Mouse (Mus musculus) kidney, embryonic 16.5 days (tissue): ENCODE data around the gene Klc1. TPM values are rescaled to one million over a fixed set of nuclear protein-coding genes. Genes with fewer than 3 reads are reported as not detected.
A peak's percentile ranks its signal among the peaks of the same experiment; 100 is the strongest.

Source experiments
- ATAC-seq: fragments of 200-750 bp; cut with Nextera tagmentation; 2 replicates; pipeline ENCODE4 v1.8.0; 2017; ENCODE audit warnings: moderate TSS enrichment; ENCODE audit not compliant: low FRiP score, low TSS enrichment
- H3K27ac ChIP-seq: fragments of 300-500 bp; sonication (generic); 2 replicates; pipeline ENCODE4 v1.5.1; 2014; ENCODE audit warnings: low read length
- H3K27me3 ChIP-seq: fragments of 300-500 bp; sonication (generic); 2 replicates; pipeline ENCODE4 v1.6.1; 2014; ENCODE audit warnings: low read length, control low read depth, mixed read lengths; ENCODE audit not compliant: insufficient read depth
- H3K36me3 ChIP-seq: fragments of 300-500 bp; sonication (generic); 2 replicates; pipeline ENCODE4 v1.6.1; 2014; ENCODE audit warnings: low read length, control low read depth, mixed read lengths; ENCODE audit not compliant: insufficient read depth
- H3K4me1 ChIP-seq: fragments of 300-500 bp; sonication (generic); 2 replicates; pipeline ENCODE4 v1.6.1; 2014; ENCODE audit warnings: low read length, control low read depth, mixed read lengths; ENCODE audit not compliant: insufficient read depth
- H3K4me2 ChIP-seq: fragments of 300-500 bp; sonication (generic); replicated peaks from 2 replicates; pipeline ENCODE4 v1.6.1; 2014; ENCODE audit warnings: low read depth, low read length
- H3K4me3 ChIP-seq: fragments of 300-500 bp; sonication (generic); 2 replicates; pipeline ENCODE4 v1.5.1; 2014; ENCODE audit warnings: mild to moderate bottlenecking, low read length
- H3K9ac ChIP-seq: fragments of 300-500 bp; sonication (generic); replicated peaks from 2 replicates; pipeline ENCODE4 v1.6.1; 2014; ENCODE audit warnings: low read length
- H3K9me3 ChIP-seq: fragments of 300-500 bp; sonication (generic); 2 replicates; pipeline ENCODE4 v1.6.1; 2016; ENCODE audit warnings: low read length, control low read depth
- WGBS: fragments of 180-500 bp; shearing (Covaris S2); extraction: QIAGEN DNeasy Blood & Tissue Kit; methylation state at CpG from one replicate; pipeline ENCODE4 v1.1.7; 2014; 5-methylcytosine and 5-hydroxymethylcytosine counted together
- polyA plus RNA-seq: library from polyadenylated mRNA; unstranded; fragments of >200 nt; fragmentation: Nextera tagmentation; extraction: Ambion mirVana; gene quantifications from 2 replicates; pipeline ENCODE4 v1.2.1, GENCODE M21; 2015

Gene Klc1
- polyA plus RNA-seq, 1 experiment from 2014 or later = 101 TPM

DNA sequence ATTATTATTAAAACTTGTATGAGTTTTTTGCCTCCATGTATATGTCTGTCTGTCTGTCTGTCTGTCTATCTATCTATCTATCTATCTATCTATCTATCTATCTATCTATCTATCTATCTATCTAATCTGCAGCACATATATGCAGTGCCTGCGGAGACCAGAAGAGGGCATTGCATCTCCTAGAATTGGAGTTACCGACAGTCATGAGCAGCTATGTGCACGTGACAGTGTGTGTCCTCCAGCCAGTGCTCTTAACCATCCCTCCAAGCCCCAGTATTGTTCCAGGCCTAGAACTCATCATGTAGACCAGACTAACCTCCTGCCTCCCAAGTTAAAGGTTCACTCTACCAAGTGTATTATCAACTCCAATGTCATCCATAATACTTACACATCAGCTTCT lies 19.9 kb upstream of the Klc1 start:
- no peak overlapping the region for H3K27ac ChIP-seq
- H3K4me2 ChIP-seq = no peak overlapping the region
- no peak overlapping the region for H3K9ac ChIP-seq
- H3K36me3 ChIP-seq = no peaks in the 10 kb centered on the region
- WGBS = 18% methylated on average over 3 of the region's 3 CpGs
- 0 out of 2 replicates have a peak, but pooled peaks cover 6% of the 10 kb centered on the region for H3K4me1 ChIP-seq
- ATAC-seq = 0 out of 2 replicates have a peak, but pooled peaks have one; percentile 43
- no peaks in the 10 kb centered on the region for H3K27me3 ChIP-seq
- H3K4me3 ChIP-seq = no peak overlapping the region
- H3K9me3 ChIP-seq = no peaks in the 10 kb centered on the region

DNA sequence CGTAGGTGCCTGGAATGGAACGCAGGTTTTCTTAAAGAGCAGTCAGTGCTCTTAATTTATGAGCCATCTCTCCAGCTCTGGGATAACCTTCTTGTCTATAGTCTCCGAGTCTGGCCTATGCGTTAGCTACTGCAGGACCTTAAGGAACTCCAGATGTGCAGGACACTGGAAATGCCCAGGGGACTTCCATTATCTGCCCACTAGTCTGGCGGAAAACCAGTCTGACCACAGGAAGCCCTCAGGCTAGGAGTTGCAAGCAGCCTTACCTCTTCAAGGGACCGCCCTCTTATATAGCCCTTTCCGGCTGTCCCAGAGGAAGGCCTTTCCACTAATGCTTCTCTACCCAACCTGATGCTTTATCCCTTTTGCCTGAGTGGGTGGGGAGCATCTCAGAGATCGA lies 17.3 kb upstream of the Klc1 start:
- no peak overlapping the region for H3K4me3 ChIP-seq
- no peaks in the 10 kb centered on the region for H3K36me3 ChIP-seq
- no peaks in the 10 kb centered on the region for H3K9me3 ChIP-seq
- no peak overlapping the region for H3K4me2 ChIP-seq
- WGBS = 62% methylated on average over 8 of the region's 8 CpGs
- H3K4me1 ChIP-seq = peaks cover 20% of the 10 kb centered on the region
- no peak for ATAC-seq
- H3K27ac ChIP-seq = no peak overlapping the region
- H3K27me3 ChIP-seq = no peaks in the 10 kb centered on the region
- no peak overlapping the region for H3K9ac ChIP-seq

DNA sequence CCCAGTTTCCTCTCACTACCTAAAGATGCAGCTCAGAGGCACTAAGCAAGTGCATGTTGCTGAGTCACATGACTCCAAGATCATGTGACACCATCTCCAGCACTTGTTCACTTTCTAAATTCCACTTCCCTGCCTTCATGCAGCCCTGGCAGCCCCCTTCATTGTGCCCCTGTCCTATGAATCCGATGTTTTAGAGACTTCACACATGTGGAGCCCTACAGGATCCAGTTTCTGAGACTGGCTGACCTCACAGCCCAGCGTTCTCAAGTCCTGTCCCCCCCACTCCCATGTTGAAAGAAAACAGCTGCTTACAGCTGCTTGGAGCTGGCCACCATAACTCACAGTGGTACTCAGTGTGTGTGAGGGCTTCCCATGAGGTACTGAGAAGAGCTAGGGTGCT lies 15.2 kb upstream of the Klc1 start:
- Histone ChIP-seq H3K4me2 (no peak overlapping the region), H3K27ac (peak overlapping the region; percentile 48), H3K4me1 (peaks cover 23% of the 10 kb centered on the region), H3K36me3 (no peaks in the 10 kb centered on the region), H3K27me3 (no peaks in the 10 kb centered on the region), H3K9ac (no peak overlapping the region), H3K4me3 (no peak overlapping the region), H3K9me3 (no peaks in the 10 kb centered on the region)
- WGBS = 24% methylated on average over 2 of the region's 2 CpGs
- ATAC-seq = peak; percentile 85

- Histone ChIP-seq H3K4me1 (peaks cover 23% of the 10 kb centered on the region), H3K4me2 (no peak overlapping the region), H3K27ac (peak overlapping the region; percentile 48), H3K36me3 (no peaks in the 10 kb centered on the region), H3K27me3 (no peaks in the 10 kb centered on the region), H3K4me3 (no peak overlapping the region), H3K9me3 (no peaks in the 10 kb centered on the region), H3K9ac (0 out of 2 replicates have a peak overlapping the region, but pooled peaks have one; percentile 13)
- ATAC-seq = no peak
- WGBS = 55% methylated on average over 11 of the region's 11 CpGs
Measured at GRCm38 (mm10) chr12:111743981-111744423, 14.6 kb upstream of the Klc1 start.

DNA sequence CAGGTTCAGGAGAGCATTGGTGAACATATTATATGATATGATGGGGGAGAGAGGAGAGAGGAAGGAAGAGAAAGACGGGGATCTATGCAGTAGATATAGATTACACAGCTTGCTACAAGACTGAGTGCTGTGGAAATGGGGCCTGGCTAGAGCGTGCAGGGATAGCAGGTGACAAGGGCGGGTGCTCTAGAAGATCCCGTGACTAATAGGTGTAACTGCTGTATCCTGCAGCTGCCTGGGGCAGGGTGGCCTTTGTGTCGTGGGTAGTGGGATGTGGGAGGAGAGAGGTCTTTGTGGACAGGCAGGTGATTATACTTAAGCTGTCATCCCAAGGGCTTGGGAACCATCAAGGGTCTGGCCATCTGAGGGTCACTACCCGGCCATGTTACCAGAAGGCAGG lies 13.4 kb upstream of the Klc1 start:
- ATAC-seq = no peak
- H3K9me3 ChIP-seq = no peaks in the 10 kb centered on the region
- no peak overlapping the region for H3K4me3 ChIP-seq
- no peaks in the 10 kb centered on the region for H3K36me3 ChIP-seq
- WGBS = 68% methylated on average over 6 of the region's 6 CpGs
- H3K27me3 ChIP-seq = no peaks in the 10 kb centered on the region
- H3K9ac ChIP-seq = no peak overlapping the region
- H3K27ac ChIP-seq = peak overlapping the region; percentile 68; the same call in 1 of the 2 replicates
- no peak overlapping the region for H3K4me2 ChIP-seq
- peaks cover 23% of the 10 kb centered on the region for H3K4me1 ChIP-seq

GRCm38 (mm10) chr12:111746091-111746490 lies 12.6 kb upstream of the Klc1 start:
- H3K27me3 ChIP-seq = no peaks in the 10 kb centered on the region
- peaks cover 23% of the 10 kb centered on the region for H3K4me1 ChIP-seq
- WGBS = 53% methylated on average over 5 of the region's 5 CpGs
- H3K36me3 ChIP-seq = no peaks in the 10 kb centered on the region
- H3K9me3 ChIP-seq = no peaks in the 10 kb centered on the region
- H3K27ac ChIP-seq = peak overlapping the region; percentile 70
- no peak overlapping the region; the same call in 1 of the 2 replicates for H3K4me2 ChIP-seq
- peak; percentile 88 for ATAC-seq
- H3K4me3 ChIP-seq = no peak overlapping the region
- peak overlapping the region; percentile 39 for H3K9ac ChIP-seq

GRCm38 (mm10) chr12:111747421-111747820 lies 11.2 kb upstream of the Klc1 start:
- no peak overlapping the region for H3K4me3 ChIP-seq
- peaks cover 23% of the 10 kb centered on the region for H3K4me1 ChIP-seq
- no peak for ATAC-seq
- H3K9ac ChIP-seq = no peak overlapping the region
- H3K4me2 ChIP-seq = no peak overlapping the region
- no peaks in the 10 kb centered on the region for H3K36me3 ChIP-seq
- no peak overlapping the region for H3K27ac ChIP-seq
- no peaks in the 10 kb centered on the region for H3K27me3 ChIP-seq
- H3K9me3 ChIP-seq = no peaks in the 10 kb centered on the region
- 79% methylated on average over 7 of the region's 7 CpGs for WGBS

GRCm38 (mm10) chr12:111750739-111751138 lies 7.9 kb upstream of the Klc1 start:
- WGBS = 89% methylated on average over 3 of the region's 3 CpGs
- H3K4me1 ChIP-seq = peaks cover 9% of the 10 kb centered on the region
- H3K9me3 ChIP-seq = no peaks in the 10 kb centered on the region
- no peaks in the 10 kb centered on the region for H3K36me3 ChIP-seq
- no peaks in the 10 kb centered on the region for H3K27me3 ChIP-seq
- no peak for ATAC-seq
- no peak overlapping the region for H3K4me3 ChIP-seq
- no peak overlapping the region for H3K9ac ChIP-seq
- no peak overlapping the region for H3K27ac ChIP-seq
- H3K4me2 ChIP-seq = no peak overlapping the region

- WGBS = 89% methylated on average over 6 of the region's 6 CpGs
- H3K9ac ChIP-seq = no peak overlapping the region
Measured at GRCm38 (mm10) chr12:111752491-111752890, 6.2 kb upstream of the Klc1 start.

DNA sequence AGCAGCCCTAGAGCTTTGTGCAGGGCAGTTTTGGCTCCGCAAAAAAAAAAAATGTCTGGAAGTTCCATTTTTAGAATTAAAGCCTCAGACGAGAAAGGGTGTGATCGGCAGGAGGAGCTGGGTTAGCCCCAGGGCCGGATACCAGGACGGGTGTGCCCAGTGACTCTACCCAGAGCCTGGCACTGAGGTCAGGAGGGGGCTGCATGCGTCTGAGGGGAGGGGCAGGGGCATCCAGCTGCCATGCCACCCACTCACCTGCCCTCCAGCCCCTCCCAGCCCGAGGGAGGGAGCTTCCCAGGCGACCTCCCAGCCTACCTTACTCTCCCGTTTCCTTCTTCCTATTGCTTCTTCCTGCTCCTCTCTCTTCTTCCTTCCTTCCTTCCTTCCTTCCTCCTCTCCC lies 5.3 kb upstream of the Klc1 start:
- Histone ChIP-seq H3K36me3 (no peaks in the 10 kb centered on the region), H3K9ac (no peak overlapping the region), H3K9me3 (no peaks in the 10 kb centered on the region), H3K4me1 (peaks cover 7% of the 10 kb centered on the region), H3K4me3 (no peak overlapping the region), H3K4me2 (no peak overlapping the region), H3K27me3 (no peaks in the 10 kb centered on the region), H3K27ac (no peak overlapping the region)
- ATAC-seq = no peak
- WGBS = 54% methylated on average over 7 of the region's 9 CpGs

More at GRCm38 (mm10) chr12:111752491-111752890, 6.2 kb upstream of the Klc1 start:
- Histone ChIP-seq H3K4me3 (no peak overlapping the region), H3K27me3 (no peaks in the 10 kb centered on the region), H3K36me3 (no peaks in the 10 kb centered on the region), H3K27ac (no peak overlapping the region), H3K4me1 (no peaks in the 10 kb centered on the region), H3K9me3 (no peaks in the 10 kb centered on the region), H3K4me2 (no peak overlapping the region)
- no peak for ATAC-seq
